Mouse (Mus musculus) CH12.LX (cell line): ENCODE measurements around the gene Ctnnd2. TPM values are rescaled to one million over a fixed set of nuclear protein-coding genes. Genes with fewer than 3 reads are reported as not detected.

Experiments
- DNase-seq: peaks from one replicate; pipeline ENCODE4 v3.0.0-alpha.2; 2013; ENCODE audit errors: extremely low read depth
- H3K27ac ChIP-seq: 2 replicates; pipeline ENCODE4 v1.5.1; 2012; ENCODE audit warnings: low read depth, mild to moderate bottlenecking, control low read depth, moderate library complexity; ENCODE audit not compliant: insufficient read depth
- H3K27me3 ChIP-seq: replicated peaks from 2 replicates; pipeline ENCODE3; 2012; ENCODE audit warnings: inconsistent platforms
- H3K36me3 ChIP-seq, 2 experiments: replicated peaks in 1 of 2; 2 replicates each; pipeline versions ENCODE3 to v1.6.1; 2012; ENCODE audit warnings: inconsistent platforms in 1 of 2, low read length in 1 of 2, mild to moderate bottlenecking in 1 of 2, mixed read lengths in 1 of 2, moderate library complexity in 1 of 2; ENCODE audit not compliant: control insufficient read depth in 1 of 2, insufficient read depth in 1 of 2
- H3K4me1 ChIP-seq, 2 experiments: 2 replicates each; pipeline ENCODE4 v1.6.1; 2012; ENCODE audit warnings: inconsistent platforms in 1 of 2, moderate library complexity in 1 of 2; ENCODE audit not compliant: insufficient read depth in 2 of 2, control insufficient read depth in 1 of 2
- H3K4me2 ChIP-seq: 2 replicates; pipeline ENCODE4 v1.6.1; 2012; ENCODE audit warnings: low read depth, mild to moderate bottlenecking, control low read depth; ENCODE audit not compliant: poor library complexity, insufficient read depth, severe bottlenecking
- H3K4me3 ChIP-seq, 3 experiments: fragments of 150-350 bp in 1 of 3; sonication (generic) in 1 of 3; replicated peaks in 1 of 3; 2 replicates each; pipeline versions ENCODE3 to v1.5.1; 2011 to 2012; ENCODE audit warnings: low read depth in 2 of 3, low read length in 2 of 3, mild to moderate bottlenecking in 2 of 3, moderate library complexity in 2 of 3, control low read depth in 1 of 3, improper control_type of control experiment in 1 of 3, inconsistent platforms in 1 of 3, mixed read lengths in 1 of 3; ENCODE audit not compliant: poor library complexity in 1 of 3
- H3K79me2 ChIP-seq: replicated peaks from 2 replicates; pipeline ENCODE4 v1.6.1; 2012; ENCODE audit warnings: mild to moderate bottlenecking, moderate library complexity; ENCODE audit not compliant: control insufficient read depth, poor library complexity, insufficient read depth, severe bottlenecking; ENCODE audit errors: extremely low read depth
- H3K9ac ChIP-seq: 2 replicates; pipeline ENCODE4 v1.6.1; 2012; ENCODE audit warnings: low read depth, mild to moderate bottlenecking, control low read depth, moderate library complexity; ENCODE audit not compliant: insufficient read depth
- H3K9me3 ChIP-seq: replicated peaks from 2 replicates; pipeline ENCODE3; 2012; ENCODE audit warnings: low read length, inconsistent platforms, mixed read lengths
- BHLHE40 ChIP-seq: IDR thresholded peaks from 2 replicates; pipeline ENCODE4 v1.6.1; 2011; ENCODE audit warnings: mild to moderate bottlenecking, low read depth, low read length, improper control_type of control experiment
- CHD1 ChIP-seq: IDR thresholded peaks from 2 replicates; pipeline ENCODE4 v1.6.1; 2012; ENCODE audit warnings: low read depth, low read length, improper control_type of control experiment, inconsistent platforms
- CHD2 ChIP-seq: IDR thresholded peaks from 2 replicates; pipeline ENCODE4 v1.6.1; 2011; ENCODE audit warnings: low read length, improper control_type of control experiment
- ELF1 ChIP-seq: IDR thresholded peaks from 2 replicates; pipeline ENCODE4 v1.6.1; 2014; ENCODE audit warnings: low read depth, mild to moderate bottlenecking, inconsistent platforms, low read length, improper control_type of control experiment
- GABPA ChIP-seq: IDR thresholded peaks from 2 replicates; pipeline ENCODE4 v1.6.1; 2012; ENCODE audit warnings: low read depth, low read length, improper control_type of control experiment, inconsistent platforms; ENCODE audit not compliant: insufficient replicate concordance
- IRF4 ChIP-seq: IDR thresholded peaks from 2 replicates; pipeline ENCODE4 v1.6.1; 2014; ENCODE audit warnings: low read depth, mild to moderate bottlenecking, inconsistent platforms, low read length, improper control_type of control experiment
- KAT2A ChIP-seq: IDR thresholded peaks from 2 replicates; pipeline ENCODE4 v1.6.1; 2012; ENCODE audit warnings: low read length, improper control_type of control experiment, inconsistent platforms; ENCODE audit not compliant: insufficient replicate concordance
- MAX ChIP-seq: IDR thresholded peaks from 2 replicates; pipeline ENCODE4 v1.6.1; 2011; ENCODE audit warnings: low read length, improper control_type of control experiment
- MAZ ChIP-seq: IDR thresholded peaks from 2 replicates; pipeline ENCODE4 v1.6.1; 2012; ENCODE audit warnings: low read depth, mild to moderate bottlenecking, inconsistent platforms, low read length, improper control_type of control experiment, moderate library complexity
- MEF2A ChIP-seq: IDR thresholded peaks from 2 replicates; pipeline ENCODE4 v1.6.1; 2014; ENCODE audit warnings: low read depth, mild to moderate bottlenecking, inconsistent platforms, low read length, improper control_type of control experiment, borderline replicate concordance
- MXI1 ChIP-seq: IDR thresholded peaks from 2 replicates; pipeline ENCODE4 v1.6.1; 2011; ENCODE audit warnings: mild to moderate bottlenecking, low read depth, low read length, improper control_type of control experiment
- NRF1 ChIP-seq: IDR thresholded peaks from 2 replicates; pipeline ENCODE4 v1.6.1; 2014; ENCODE audit warnings: low read depth, mild to moderate bottlenecking, inconsistent platforms, low read length, improper control_type of control experiment, moderate library complexity
- POLR2A ChIP-seq: IDR thresholded peaks from 2 replicates; pipeline ENCODE4 v1.6.1; 2011; ENCODE audit warnings: low read depth, mild to moderate bottlenecking, improper control_type of control experiment, low read length
- POLR2AphosphoS2 ChIP-seq: IDR thresholded peaks from 2 replicates; pipeline ENCODE4 v1.6.1; 2011; ENCODE audit warnings: low read depth, low read length, improper control_type of control experiment
- RCOR1 ChIP-seq: conservative IDR thresholded peaks from 2 replicates; pipeline ENCODE4 v1.6.1; 2012; ENCODE audit warnings: low read depth, mild to moderate bottlenecking, inconsistent platforms, low read length, improper control_type of control experiment
- TCF12 ChIP-seq: IDR thresholded peaks from 2 replicates; pipeline ENCODE4 v1.6.1; 2014; ENCODE audit warnings: low read depth, mild to moderate bottlenecking, inconsistent platforms, low read length, improper control_type of control experiment
- USF2 ChIP-seq: conservative IDR thresholded peaks from 2 replicates; pipeline ENCODE4 v1.6.1; 2011; ENCODE audit warnings: low read depth, low read length, improper control_type of control experiment
- ZNF384 ChIP-seq: IDR thresholded peaks from 2 replicates; pipeline ENCODE4 v1.6.1; 2012; ENCODE audit warnings: low read depth, low read length, improper control_type of control experiment, inconsistent platforms
- dilution Hi-C: fragments of 300-500 bp; cut with MboI; formaldehyde crosslinking; loops from 2 replicates; pipeline ENCODE4 v1.14.3; 2020; ENCODE audit warnings: low sequenced_read_pairs; ENCODE audit not compliant: extremely low pct_unique_long_range_greater_than_20kb, extremely low pct_ligation_motif_present
- in situ Hi-C: fragments of 300-500 bp; cut with MboI; formaldehyde crosslinking; loops from 3 replicates; pipeline ENCODE4 v1.14.3; 2019; ENCODE audit warnings: low sequenced_read_pairs, low pct_ligation_motif_present, low pct_unique_long_range_greater_than_20kb, mixed read lengths
- polyA plus RNA-seq: library from polyadenylated mRNA; unstranded; fragments of >175 nt; gene quantifications from 2 replicates; pipeline ENCODE4 v1.2.1, GENCODE M21; 2012; ENCODE audit warnings: low read depth; ENCODE audit not compliant: insufficient read length
- total RNA-seq, 2 experiments: library from RNA; depleted of rRNA; stranded (reverse); fragments of 300-350 nt in 1 of 2; fragments of >200 nt in 1 of 2; gene quantifications; 2 replicates each; pipeline ENCODE4 v1.2.3; 2012 to 2014

Gene Ctnnd2
- total and polyA plus RNA-seq, 3 experiments: 0.23 TPM; not detected in 2

GRCm38 (mm10) chr15:30615451-30615850, 443.1 kb downstream of the Ctnnd2 start:
- H3K79me2 ChIP-seq: no peaks in the 10 kb centered on the region
- peaks cover 6 to 21% of the 10 kb centered on the region in 2 experiments for H3K4me1 ChIP-seq
- H3K27me3 ChIP-seq: no peaks in the 10 kb centered on the region
- DNase-seq: no peak
- TF ChIP-seq IRF4 (no peak), MAZ (no peak), TCF12 (no peak), CHD2 (no peak), GABPA (no peak), MXI1 (no peak), MEF2A (no peak), ZNF384 (no peak), CHD1 (no peak), ELF1 (no peak), BHLHE40 (no peak), KAT2A (no peak), MAX (no peak), NRF1 (no peak), POLR2AphosphoS2 (no peak), RCOR1 (no peak)
- no peaks in the 10 kb centered on the region for H3K36me3 ChIP-seq
- H3K4me2 ChIP-seq: no peak overlapping the region
- in situ Hi-C loops: no loop called here
- no peaks in the 10 kb centered on the region for H3K9me3 ChIP-seq
- dilution Hi-C loops: no loop called here
- no peak overlapping the region for H3K9ac ChIP-seq
- H3K4me3 ChIP-seq: no peak overlapping the region
- H3K27ac ChIP-seq: no peak overlapping the region

- TF ChIP-seq USF2 (no peak), ZNF384 (no peak), POLR2A (no peak), NRF1 (no peak), POLR2AphosphoS2 (no peak)
- TF ChIP-seq, all 38 proteins: peak for 0
- no peak for DNase-seq
- Histone ChIP-seq H3K4me2 (no peak overlapping the region), H3K9me3 (no peaks in the 10 kb centered on the region), H3K9ac (no peak overlapping the region), H3K27me3 (no peaks in the 10 kb centered on the region), H3K4me3 (no peak overlapping the region), H3K36me3 (no peaks in the 10 kb centered on the region), H3K27ac (no peak overlapping the region), H3K79me2 (no peaks in the 10 kb centered on the region), H3K4me1 (peaks cover 0 to 7% of the 10 kb centered on the region in 2 experiments; a peak in 2 of 4 replicates)
- dilution Hi-C loops (no loop called here), in situ Hi-C loops (no loop called here)
These were observed 444.5 kb downstream of the Ctnnd2 start for GRCm38 (mm10) chr15:30616861-30617260.
